Mouse (Mus musculus) lung, postnatal 0 days (tissue): ENCODE measurements around the gene Pdzd8. TPM values are rescaled to one million over a fixed set of nuclear protein-coding genes. Genes with fewer than 3 reads are reported as not detected.

Experiments
- ATAC-seq: fragments of 200-750 bp; cut with Nextera tagmentation; 2 replicates; pipeline ENCODE4 v1.8.0; 2017; ENCODE audit warnings: moderate library complexity
- DNase-seq: peaks from one replicate; pipeline ENCODE4 v3.0.0-alpha.2; 2016; ENCODE audit warnings: low spot score
- H3K27ac ChIP-seq: fragments of 300-500 bp; sonication (generic); 2 replicates; pipeline ENCODE4 v1.5.1; 2014; ENCODE audit warnings: antibody characterized with exemption, mild to moderate bottlenecking, low read length, mixed read lengths
- H3K27me3 ChIP-seq: fragments of 300-500 bp; sonication (generic); replicated peaks from 2 replicates; pipeline ENCODE4 v1.6.1; 2014; ENCODE audit warnings: low read length, mixed read lengths; ENCODE audit not compliant: insufficient read depth
- H3K36me3 ChIP-seq: fragments of 300-500 bp; sonication (generic); 2 replicates; pipeline ENCODE4 v1.6.1; 2014; ENCODE audit warnings: low read length, mixed read lengths; ENCODE audit not compliant: insufficient read depth
- H3K4me1 ChIP-seq: fragments of 300-500 bp; sonication (generic); 2 replicates; pipeline ENCODE4 v1.6.1; 2014; ENCODE audit warnings: antibody characterized with exemption, low read depth, low read length, mixed read lengths; ENCODE audit not compliant: insufficient read depth
- H3K4me2 ChIP-seq: fragments of 300-500 bp; sonication (generic); replicated peaks from 2 replicates; pipeline ENCODE4 v1.6.1; 2014; ENCODE audit warnings: low read depth, mild to moderate bottlenecking, low read length, moderate library complexity, mixed read lengths
- H3K4me3 ChIP-seq: fragments of 300-500 bp; sonication (generic); 2 replicates; pipeline ENCODE4 v1.5.1; 2014; ENCODE audit warnings: low read depth, low read length
- H3K9ac ChIP-seq: fragments of 300-500 bp; sonication (generic); replicated peaks from 2 replicates; pipeline ENCODE4 v1.6.1; 2014; ENCODE audit warnings: low read depth, mild to moderate bottlenecking
- H3K9me3 ChIP-seq: fragments of 300-500 bp; sonication (generic); 2 replicates; pipeline ENCODE4 v1.6.1; 2016; ENCODE audit warnings: low read length, mixed read lengths
- CTCF ChIP-seq: IDR thresholded peaks from 2 replicates; pipeline ENCODE4 v1.5.1; 2016; ENCODE audit warnings: antibody characterized with exemption, mild to moderate bottlenecking
- EP300 ChIP-seq: IDR thresholded peaks from 2 replicates; pipeline ENCODE4 v1.6.1; 2016; ENCODE audit warnings: antibody characterized with exemption, mild to moderate bottlenecking, control low read depth
- WGBS: fragments of 180-500 bp; shearing (Covaris S2); extraction: QIAGEN DNeasy Blood & Tissue Kit; methylation state at CpG from one replicate; pipeline ENCODE4 v1.1.7; 2014; 5-methylcytosine and 5-hydroxymethylcytosine counted together
- polyA plus RNA-seq: library from polyadenylated mRNA; unstranded; fragments of >200 nt; fragmentation: Nextera tagmentation; extraction: Ambion mirVana; gene quantifications from 2 replicates; pipeline ENCODE4 v1.2.1, GENCODE M21; 2015

Gene Pdzd8
- polyA plus RNA-seq, 1 experiment from 2014 or later = 6.3 TPM

DNA sequence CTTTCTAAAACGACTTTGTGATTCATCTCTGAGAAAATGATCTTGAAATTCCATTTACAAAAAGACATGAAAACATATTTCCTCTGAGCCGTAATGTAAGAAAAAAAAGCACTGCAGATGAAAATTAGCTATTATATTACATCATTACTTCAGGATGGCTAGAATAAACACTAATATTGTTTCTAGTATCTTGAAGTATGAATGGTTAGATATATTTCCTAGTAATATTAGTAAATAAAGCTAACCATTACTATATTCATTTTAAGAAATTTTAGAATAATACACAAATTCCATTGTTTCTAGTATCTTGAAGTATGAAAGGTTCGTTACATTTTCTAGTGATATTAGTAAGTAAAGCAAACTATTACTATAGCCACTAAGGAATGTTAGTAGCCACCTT lies 5.7 kb downstream of the Pdzd8 start:
- WGBS = 65% methylated on average over 3 of the region's 3 CpGs
- Histone ChIP-seq H3K27ac (no peak overlapping the region), H3K9ac (no peak overlapping the region), H3K36me3 (no peaks in the 10 kb centered on the region), H3K9me3 (no peaks in the 10 kb centered on the region), H3K4me2 (no peak overlapping the region), H3K27me3 (no peaks in the 10 kb centered on the region), H3K4me1 (peaks cover 16% of the 10 kb centered on the region; the same call in 1 of the 2 replicates), H3K4me3 (no peak overlapping the region)
- ATAC-seq (no peak), DNase-seq (no peak)
- no peak for TF ChIP-seq EP300
- TF ChIP-seq CTCF = no peak

GRCm38 (mm10) chr19:59337872-59338681 lies 7.5 kb downstream of the Pdzd8 start:
- 79% methylated on average over 3 of the region's 3 CpGs for WGBS
- Histone ChIP-seq H3K9me3 (no peaks in the 10 kb centered on the region), H3K9ac (no peak overlapping the region), H3K27ac (no peak overlapping the region), H3K4me1 (peaks cover 7% of the 10 kb centered on the region; the same call in 1 of the 2 replicates), H3K4me2 (no peak overlapping the region), H3K4me3 (no peak overlapping the region), H3K27me3 (no peaks in the 10 kb centered on the region), H3K36me3 (no peaks in the 10 kb centered on the region)
- TF ChIP-seq CTCF (no peak), EP300 (no peak)
- peak; percentile 54 for DNase-seq
- ATAC-seq = peak; percentile 44; the same call in 1 of the 2 replicates

DNA sequence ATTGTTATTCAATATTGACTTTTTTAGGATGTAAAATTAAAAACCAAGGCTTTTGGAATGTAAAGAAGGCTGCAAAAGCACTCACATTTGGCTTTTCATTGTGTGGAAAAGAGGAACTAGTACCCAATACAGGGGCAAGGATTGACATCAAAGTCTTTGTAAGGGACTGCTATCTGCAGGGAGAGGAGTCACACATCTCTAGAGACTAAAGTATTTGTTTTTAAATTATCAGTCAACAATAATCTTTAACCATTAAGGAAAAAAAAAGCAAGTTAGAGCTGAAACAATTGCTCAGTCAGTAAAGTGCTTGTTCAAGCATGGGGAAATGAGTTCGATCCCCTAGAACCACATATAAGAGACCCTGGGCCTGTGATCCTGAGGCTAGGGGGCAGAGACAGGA lies 8.9 kb downstream of the Pdzd8 start:
- TF ChIP-seq CTCF (no peak), EP300 (no peak)
- no peak for DNase-seq
- H3K27me3 ChIP-seq = no peaks in the 10 kb centered on the region
- ATAC-seq = no peak
- no peak overlapping the region for H3K4me2 ChIP-seq
- no peaks in the 10 kb centered on the region for H3K36me3 ChIP-seq
- H3K4me3 ChIP-seq = no peak overlapping the region
- 100% methylated on average over 1 of the region's 1 CpGs for WGBS
- peaks cover 4% of the 10 kb centered on the region; the same call in 1 of the 2 replicates for H3K4me1 ChIP-seq
- no peaks in the 10 kb centered on the region for H3K9me3 ChIP-seq
- H3K27ac ChIP-seq = no peak overlapping the region
- H3K9ac ChIP-seq = no peak overlapping the region

GRCm38 (mm10) chr19:59330816-59331225 lies 14.8 kb downstream of the Pdzd8 start:
- DNase-seq (no peak), ATAC-seq (no peak)
- TF ChIP-seq CTCF (no peak), EP300 (no peak)
- Histone ChIP-seq H3K27me3 (no peaks in the 10 kb centered on the region), H3K4me1 (no peaks in the 10 kb centered on the region), H3K36me3 (no peaks in the 10 kb centered on the region), H3K4me3 (no peak overlapping the region), H3K4me2 (no peak overlapping the region), H3K9me3 (no peaks in the 10 kb centered on the region), H3K27ac (no peak overlapping the region), H3K9ac (no peak overlapping the region)

- Histone ChIP-seq H3K4me1 (no peaks in the 10 kb centered on the region), H3K27me3 (no peaks in the 10 kb centered on the region), H3K9ac (no peak within 1 kb of the TSS), H3K4me2 (no peak within 1 kb of the TSS), H3K36me3 (no peaks in the 10 kb centered on the region), H3K4me3 (no peak within 1 kb of the TSS), H3K27ac (no peak within 1 kb of the TSS), H3K9me3 (no peaks in the 10 kb centered on the region)
- ATAC-seq = no peak
- WGBS = 97% methylated on average over 12 of the region's 14 CpGs
- no peak for DNase-seq
- TF ChIP-seq CTCF (no peak), EP300 (no peak)
Observed at GRCm38 (mm10) chr19:59321990-59322389, 23.6 kb downstream of the Pdzd8 start, which contains the start of gene Rps12-ps3. Rps12-ps3 (plus strand) TSS chr19:59322290.

- H3K27me3 ChIP-seq = no peaks in the 10 kb centered on the region
- H3K4me3 ChIP-seq = no peak overlapping the region
- no peaks in the 10 kb centered on the region; the same call in 1 of the 2 replicates for H3K36me3 ChIP-seq
- DNase-seq = peak; percentile 42
- no peak overlapping the region for H3K4me2 ChIP-seq
- ATAC-seq = no peak
- H3K9ac ChIP-seq = no peak overlapping the region
- no peak overlapping the region for H3K27ac ChIP-seq
- H3K9me3 ChIP-seq = no peaks in the 10 kb centered on the region
- H3K4me1 ChIP-seq = no peaks in the 10 kb centered on the region
- no peak for TF ChIP-seq EP300
- TF ChIP-seq CTCF = peak; percentile 56
Observed at GRCm38 (mm10) chr19:59316571-59316970, 29.0 kb downstream of the Pdzd8 start.
